Mouse (Mus musculus): ENCODE data around the gene Fcf1.

DNA sequence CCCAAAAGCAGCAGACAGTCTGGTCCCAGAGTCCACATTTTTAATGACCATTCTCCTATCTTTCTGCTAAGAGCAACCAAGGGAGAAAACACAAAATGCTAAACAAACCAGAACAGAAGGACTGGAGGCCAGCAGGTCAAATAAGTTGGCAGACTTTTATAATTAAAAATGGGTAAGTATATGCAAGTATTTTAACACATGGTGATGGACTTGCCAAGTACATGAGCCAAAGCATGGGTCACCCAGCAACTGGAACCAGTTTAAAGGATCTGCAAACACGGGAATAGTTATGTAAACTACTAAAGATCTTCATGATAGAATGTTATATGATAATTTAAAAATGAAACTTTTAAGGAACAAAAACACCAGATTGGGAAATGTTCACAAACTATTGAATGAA lies 18.3 kb upstream of the Fcf1 start:
- TF ChIP-seq CTCF (IDR thresholded peaks at IDR 0.05; ENCODE audit: extremely low read depth, insufficient read depth, low read length) (no peak), POLR2A (IDR thresholded peaks at IDR 0.05; ENCODE audit: extremely low read depth, insufficient read depth, low read length) (no peak)

Data from cortical plate, adult 2 months (tissue).